Mouse (Mus musculus) thymus, postnatal 14 days (tissue): ENCODE measurements around the gene Vmn1r115.
"Not testable (repeated sequence)": the region's sequence is repeated elsewhere in the genome, so short reads cannot be mapped to it uniquely, and the experiment has no call there.

Source experiments
- DNase-seq: peaks from one replicate; pipeline ENCODE4 v3.0.0; 2021

Vmn1r115 gene

GRCm38 (mm10) chr7:20844885-20845284, at the start of gene Vmn1r115:
Gene Vmn1r115, minus strand, starts transcription at chr7:20844985.
- DNase-seq = not testable (repeated sequence)

- not testable (repeated sequence) for DNase-seq
Measured at GRCm38 (mm10) chr7:20884021-20884420, 39.2 kb upstream of the Vmn1r115 start, which contains the start of gene Vmn1r117. Gene Vmn1r117, minus strand, starts transcription at chr7:20884121.

GRCm38 (mm10) chr7:20871956-20872355, 27.2 kb upstream of the Vmn1r115 start, which contains the start of gene Vmn1r116:
Gene Vmn1r116, plus strand, starts transcription at chr7:20872256.
- DNase-seq = not testable (repeated sequence)

GRCm38 (mm10) chr7:20812086-20812485, 32.7 kb downstream of the Vmn1r115 start, which contains the start of gene Vmn1r114:
Gene Vmn1r114, minus strand, starts transcription at chr7:20812186.
- not testable (repeated sequence) for DNase-seq
